In genomic region chr12:3574670-3575069, GRCm38 (mm10) we compare ENCODE assay signal across 16 mouse cellular contexts. TPM values are rescaled to one million over a fixed set of nuclear protein-coding genes. Genes with fewer than 3 reads are reported as not detected.
DNase-seq lines count a peak whose midpoint lies in the region; ATAC-seq and TF ChIP-seq lines count a peak whose summit lies in the region.
"Had no signal": no experiment of that assay in that cellular context is flagged by ENCODE, and none has a peak within 500 bp of the region (broad histone marks: within the 10 kb centered on the region; RNA-seq: fewer than 3 reads in every experiment).

No protein-coding gene starts in this region.

- H3K4me1 ChIP-seq in intestine, postnatal 0 days (replicated peaks; ENCODE audit: control insufficient read depth, insufficient read depth, low read length): no peaks in the 10 kb centered on the region
- peaks cover 10% of the 10 kb centered on the region for H3K4me1 ChIP-seq in intestine, embryonic 15.5 days (replicated peaks)
- no peaks in the 10 kb centered on the region for H3K4me1 ChIP-seq in stomach, postnatal 0 days (replicated peaks; ENCODE audit: control insufficient read depth, insufficient read depth)
- peaks cover 12% of the 10 kb centered on the region for H3K4me1 ChIP-seq in forebrain, embryonic 12.5 days

- TF ChIP-seq EP300 in stomach, postnatal 0 days (optimal IDR thresholded peaks at IDR 0.05): no peak

- no peak overlapping the region for H3K9ac ChIP-seq in intestine, postnatal 0 days (ENCODE audit: low read depth, low read length)
- H3K9ac ChIP-seq in intestine, embryonic 15.5 days: no peak overlapping the region
- H3K9ac ChIP-seq in stomach, postnatal 0 days (ENCODE audit: low read length): no peak overlapping the region
- no peak overlapping the region for H3K9ac ChIP-seq in forebrain, embryonic 12.5 days
- H3K9ac ChIP-seq: embryonic facial prominence, embryonic 15.5 days; heart, embryonic 13.5 days; midbrain, embryonic 12.5 days had no signal

- ATAC-seq in intestine, postnatal 0 days: no peak
- ATAC-seq in intestine, embryonic 15.5 days: no peak
- no peak for ATAC-seq in Patski
- no peak for ATAC-seq in stomach, postnatal 0 days (ENCODE audit: low FRiP score, low TSS enrichment)
- no peak for ATAC-seq in forebrain, embryonic 12.5 days (ENCODE audit: low FRiP score)

- peak; percentile 23; the same call in 1 of the 2 replicates for TF ChIP-seq CTCF in intestine, postnatal 0 days (IDR thresholded peaks at IDR 0.05; ENCODE audit: low read depth)
- TF ChIP-seq CTCF in Patski (IDR thresholded peaks at IDR 0.05): peak; percentile 47
- peak; percentile 31 for TF ChIP-seq CTCF in stomach, postnatal 0 days (IDR thresholded peaks at IDR 0.05; ENCODE audit: low read depth)

- 92% methylated on average over 4 of the region's 4 CpGs for WGBS in intestine, postnatal 0 days
- WGBS in intestine, embryonic 15.5 days: 94% methylated on average over 4 of the region's 4 CpGs
- WGBS in stomach, postnatal 0 days: 87% methylated on average over 4 of the region's 4 CpGs
- 88% methylated on average over 4 of the region's 4 CpGs for WGBS in forebrain, embryonic 12.5 days

- H3K27ac ChIP-seq in intestine, postnatal 0 days (ENCODE audit: low read depth, low read length): no peak overlapping the region
- no peak overlapping the region for H3K27ac ChIP-seq in intestine, embryonic 15.5 days
- no peak overlapping the region for H3K27ac ChIP-seq in stomach, postnatal 0 days (replicated peaks)
- no peak overlapping the region for H3K27ac ChIP-seq in forebrain, embryonic 12.5 days
- H3K27ac ChIP-seq: embryonic facial prominence, embryonic 15.5 days; heart, embryonic 13.5 days; midbrain, embryonic 12.5 days had no signal

- DNase-seq in retina, embryonic 14.5 days (ENCODE audit: low spot score): peak; percentile 20
- no peak for DNase-seq in retina, postnatal 1 day
- DNase-seq in Patski (ENCODE audit: low read depth, low spot score): no peak
- DNase-seq in stomach, postnatal 0 days (ENCODE audit: low spot score): no peak
- no peak for DNase-seq in right cerebral cortex, adult 18-20 months
- DNase-seq: cerebellum, adult 8-10 months; kidney, postnatal 10 days; liver; lung, postnatal 10 days; right cerebral cortex, postnatal 25 days had no signal

- no peaks in the 10 kb centered on the region for H3K36me3 ChIP-seq in intestine, postnatal 0 days (ENCODE audit: control insufficient read depth, insufficient read depth)
- H3K36me3 ChIP-seq in intestine, embryonic 15.5 days: no peaks in the 10 kb centered on the region
- H3K36me3 ChIP-seq in stomach, postnatal 0 days (ENCODE audit: control insufficient read depth, insufficient read depth, low read length): no peaks in the 10 kb centered on the region
- H3K36me3 ChIP-seq in forebrain, embryonic 12.5 days (replicated peaks): no peaks in the 10 kb centered on the region
- H3K36me3 ChIP-seq: embryonic facial prominence, embryonic 15.5 days; heart, embryonic 13.5 days; midbrain, embryonic 12.5 days had no signal

- no peak overlapping the region for H3K4me3 ChIP-seq in intestine, postnatal 0 days (ENCODE audit: low read depth, low read length)
- no peak overlapping the region for H3K4me3 ChIP-seq in intestine, embryonic 15.5 days (replicated peaks)
- no peak overlapping the region for H3K4me3 ChIP-seq in stomach, postnatal 0 days (ENCODE audit: low read depth, low read length)
- H3K4me3 ChIP-seq in forebrain, embryonic 12.5 days (replicated peaks): no peak overlapping the region
- H3K4me3 ChIP-seq: embryonic facial prominence, embryonic 15.5 days; heart, embryonic 13.5 days; midbrain, embryonic 12.5 days had no signal

- POLR2A ChIA-PET in Patski (lab: Charles Lee): interaction anchor here (0.7 to 1.0 kb wide), 2 partner anchors 27 to 82 kb away, joined by 3 to 6 read pairs; no protein-coding TSS in a partner anchor

- CTCF ChIA-PET in Patski (lab: Charles Lee): interaction anchor here (0.7 to 1.0 kb wide), 2 partner anchors 58 to 143 kb away, joined by 3 read pairs; no protein-coding TSS in a partner anchor

- H3K9me3 ChIP-seq in intestine, postnatal 0 days (ENCODE audit: control insufficient read depth): no peaks in the 10 kb centered on the region
- no peaks in the 10 kb centered on the region for H3K9me3 ChIP-seq in intestine, embryonic 15.5 days
- H3K9me3 ChIP-seq in stomach, postnatal 0 days (ENCODE audit: control insufficient read depth, low read length): no peaks in the 10 kb centered on the region
- no peaks in the 10 kb centered on the region for H3K9me3 ChIP-seq in forebrain, embryonic 12.5 days
- H3K9me3 ChIP-seq: embryonic facial prominence, embryonic 15.5 days; heart, embryonic 13.5 days; midbrain, embryonic 12.5 days had no signal

- no peak overlapping the region for H3K4me2 ChIP-seq in intestine, postnatal 0 days (replicated peaks; ENCODE audit: low read depth)
- no peak overlapping the region for H3K4me2 ChIP-seq in intestine, embryonic 15.5 days (replicated peaks)
- no peak overlapping the region for H3K4me2 ChIP-seq in stomach, postnatal 0 days (replicated peaks; ENCODE audit: low read depth)
- H3K4me2 ChIP-seq in forebrain, embryonic 12.5 days: no peak overlapping the region
- H3K4me2 ChIP-seq: embryonic facial prominence, embryonic 15.5 days; heart, embryonic 13.5 days; midbrain, embryonic 12.5 days had no signal

- H3K27me3 ChIP-seq in intestine, postnatal 0 days (replicated peaks; ENCODE audit: control insufficient read depth, insufficient read depth, low read length): no peaks in the 10 kb centered on the region; the same call in 1 of the 2 replicates
- no peaks in the 10 kb centered on the region for H3K27me3 ChIP-seq in intestine, embryonic 15.5 days (replicated peaks)
- H3K27me3 ChIP-seq in Patski: no peaks in the 10 kb centered on the region
- no peaks in the 10 kb centered on the region for H3K27me3 ChIP-seq in stomach, postnatal 0 days (ENCODE audit: control insufficient read depth, insufficient read depth, low read length)
- no peaks in the 10 kb centered on the region for H3K27me3 ChIP-seq in forebrain, embryonic 12.5 days
- H3K27me3 ChIP-seq: embryonic facial prominence, embryonic 15.5 days; heart, embryonic 13.5 days had no signal

- in situ Hi-C loops in Patski (cut with MboI; ENCODE audit: low pct_unique_long_range_greater_than_20kb): no loop called here

RNA-seq across cellular contexts. Expression of gene Dtnb, which starts 2.5 kb away (rescaled TPM):
- polyA plus RNA-seq in intestine, postnatal 0 days (2015; fragmentation: Nextera tagmentation; extraction: Ambion mirVana): 9.4 and 9.8 TPM in 2 replicates
- 24.7 and 25.0 TPM in 2 replicates for polyA plus RNA-seq in intestine, embryonic 15.5 days (2015; fragmentation: Nextera tagmentation; extraction: Ambion mirVana)
- 110 TPM for polyA plus RNA-seq in Patski (2021)
- 12.6 and 18.2 TPM in 2 replicates for polyA plus RNA-seq in stomach, postnatal 0 days (2015; fragmentation: Nextera tagmentation; extraction: Ambion mirVana)
- 30.2 and 41.6 TPM in 2 replicates for polyA plus RNA-seq in forebrain, embryonic 12.5 days (2016; fragmentation: Nextera tagmentation; extraction: Ambion mirVana)
